9 mouse cellular contexts compared by ENCODE assay signal in the genomic region with DNA sequence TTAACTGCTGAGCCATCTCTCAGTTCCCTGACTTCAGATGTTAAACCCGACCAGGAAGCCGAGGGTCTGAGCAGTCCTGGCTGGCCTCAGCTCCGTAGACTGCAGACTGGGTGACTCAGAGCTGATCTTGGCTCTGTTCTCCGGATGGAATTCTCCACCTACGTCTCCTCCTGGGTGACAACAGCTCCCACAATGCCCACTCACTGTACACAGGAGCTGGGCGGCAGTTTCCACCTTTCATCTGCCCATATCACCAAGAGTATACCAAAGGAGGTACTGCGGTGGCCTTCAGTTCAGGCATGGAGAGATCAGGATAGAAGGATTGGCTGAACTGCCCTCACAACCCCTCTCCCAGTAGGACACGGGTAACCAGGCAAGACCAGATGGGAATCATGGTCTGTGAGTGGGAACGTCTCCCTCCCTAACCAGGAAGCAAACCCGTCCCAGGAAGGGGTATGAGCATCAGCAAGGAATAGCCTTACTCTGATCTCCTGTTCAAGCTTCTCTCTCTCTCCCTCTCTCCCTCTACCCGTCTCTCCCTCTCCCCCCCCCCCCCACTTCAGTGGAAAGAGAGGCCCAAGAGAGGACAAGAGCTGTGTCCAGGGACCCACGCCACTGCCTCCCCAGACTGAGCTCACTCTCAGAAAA. TPM values are rescaled to one million over a fixed set of nuclear protein-coding genes. Genes with fewer than 3 reads are reported as not detected.
A peak's percentile ranks its signal among the peaks of the same experiment; 100 is the strongest.
DNase-seq lines count a peak whose midpoint lies in the region; ATAC-seq lines count a peak whose summit lies in the region.
"Had no signal": no experiment of that assay in that cellular context is flagged by ENCODE, and none has a peak within 500 bp of the region (broad histone marks: within the 10 kb centered on the region; RNA-seq: fewer than 3 reads in every experiment).

No protein-coding gene starts in this region.

- H3K27me3 ChIP-seq in embryonic facial prominence, embryonic 11.5 days (ENCODE audit: control insufficient read depth, insufficient read depth, low read length): no peaks in the 10 kb centered on the region; the same call in 1 of the 2 replicates
- peaks cover 12% of the 10 kb centered on the region for H3K27me3 ChIP-seq in intestine, embryonic 16.5 days (replicated peaks; ENCODE audit: control insufficient read depth, insufficient read depth, low read length)

- H3K9ac ChIP-seq in embryonic facial prominence, embryonic 11.5 days (replicated peaks; ENCODE audit: low read length): peak overlapping the region; percentile 88
- H3K9ac ChIP-seq in intestine, embryonic 16.5 days (ENCODE audit: low read depth, low read length): peak overlapping the region; percentile 64

- no peaks in the 10 kb centered on the region for H3K4me1 ChIP-seq in embryonic facial prominence, embryonic 11.5 days (ENCODE audit: control insufficient read depth, insufficient read depth, low read length)
- H3K4me1 ChIP-seq in intestine, embryonic 16.5 days (ENCODE audit: control insufficient read depth, insufficient read depth, low read length): peaks cover 6% of the 10 kb centered on the region

- peak overlapping the region; percentile 73 for H3K4me3 ChIP-seq in embryonic facial prominence, embryonic 11.5 days (ENCODE audit: low read depth, low read length)
- peak overlapping the region; percentile 59 for H3K4me3 ChIP-seq in intestine, embryonic 16.5 days (ENCODE audit: low read length)

- no peaks in the 10 kb centered on the region for H3K36me3 ChIP-seq in embryonic facial prominence, embryonic 11.5 days (replicated peaks; ENCODE audit: control insufficient read depth, insufficient read depth, low read depth, low read length)
- no peaks in the 10 kb centered on the region for H3K36me3 ChIP-seq in intestine, embryonic 16.5 days (ENCODE audit: control insufficient read depth, insufficient read depth, low read length)

- DNase-seq in kidney, postnatal 10 days: peak; percentile 21
- DNase-seq in kidney, adult 18-20 months: no peak
- peak; percentile 78 for DNase-seq in adrenal gland, adult 2 months
- DNase-seq in embryonic facial prominence, embryonic 11.5 days (ENCODE audit: low spot score): no peak
- DNase-seq in neural tube, embryonic 10.5 days (ENCODE audit: extremely low spot score, low spot score): peak; percentile 73
- DNase-seq in yolk sac, embryonic 10.5 days (ENCODE audit: low spot score): no peak
- no peak for DNase-seq in testis, postnatal 14 days (ENCODE audit: low spot score)

- no peak; the same call in none of the 2 replicates for ATAC-seq in embryonic facial prominence, embryonic 11.5 days (replicated peaks; ENCODE audit: insufficient number of reproducible peaks, low FRiP score, low TSS enrichment, low read depth)
- ATAC-seq in intestine, embryonic 16.5 days: no peak

- 8% methylated on average over 11 of the region's 12 CpGs for WGBS in embryonic facial prominence, embryonic 11.5 days
- 29% methylated on average over 11 of the region's 12 CpGs for WGBS in intestine, embryonic 16.5 days

- peak overlapping the region; percentile 57 for H3K27ac ChIP-seq in embryonic facial prominence, embryonic 11.5 days (replicated peaks; ENCODE audit: low read depth, low read length)
- no peak overlapping the region for H3K27ac ChIP-seq in intestine, embryonic 16.5 days (ENCODE audit: low read length)

- peak overlapping the region; percentile 66 for H3K4me2 ChIP-seq in embryonic facial prominence, embryonic 11.5 days (ENCODE audit: low read depth, low read length)
- peak overlapping the region; percentile 98 for H3K4me2 ChIP-seq in intestine, embryonic 16.5 days (ENCODE audit: low read depth, low read length)

- H3K9me3 ChIP-seq in embryonic facial prominence, embryonic 11.5 days (replicated peaks; ENCODE audit: control insufficient read depth, low read length): no peaks in the 10 kb centered on the region
- H3K9me3 ChIP-seq in intestine, embryonic 16.5 days (ENCODE audit: control insufficient read depth, low read length): no peaks in the 10 kb centered on the region

RNA-seq across cellular contexts. Expression of gene Serinc2, which starts 5.2 kb away (rescaled TPM):
- total RNA-seq in adrenal gland, adult 2 months (2021): 1 to 10 TPM in 1 of 2 experiments, under 1 TPM in 1; 0.93 to 1.0 TPM
- 6.2 and 7.1 TPM in 2 replicates for polyA plus RNA-seq in adrenal gland, adult 2 months (2012; rRNA removed)
- polyA plus RNA-seq in embryonic facial prominence, embryonic 11.5 days (2014; fragmentation: Nextera tagmentation; extraction: Ambion mirVana): 82.7 and 98.5 TPM in 2 replicates
- 20.6 and 22.8 TPM in 2 replicates for polyA plus RNA-seq in intestine, embryonic 16.5 days (2015; fragmentation: Nextera tagmentation; extraction: Ambion mirVana)

RNA-seq across cellular contexts. Expression of gene Fabp3, which starts 34.6 kb away (rescaled TPM):
- 100 to 1,000 TPM in 1 of 2 experiments, 10 to 100 TPM in 1; 51.1 to 150 TPM for total RNA-seq in adrenal gland, adult 2 months (2021)
- 19.0 and 24.8 TPM in 2 replicates for polyA plus RNA-seq in adrenal gland, adult 2 months (2012; rRNA removed)
- 12.4 and 15.9 TPM in 2 replicates for polyA plus RNA-seq in embryonic facial prominence, embryonic 11.5 days (2014; fragmentation: Nextera tagmentation; extraction: Ambion mirVana)
- polyA plus RNA-seq in intestine, embryonic 16.5 days (2015; fragmentation: Nextera tagmentation; extraction: Ambion mirVana): 4.0 and 4.5 TPM in 2 replicates

RNA-seq across cellular contexts. Expression of gene Gm10570, which starts 34.7 kb away (rescaled TPM):
- total RNA-seq in adrenal gland, adult 2 months (2021): not detected
- 0.34 and 0.64 TPM in 2 replicates for polyA plus RNA-seq in adrenal gland, adult 2 months (2012; rRNA removed)
- polyA plus RNA-seq in embryonic facial prominence, embryonic 11.5 days (2014; fragmentation: Nextera tagmentation; extraction: Ambion mirVana): 0.46 TPM in 1 of 2 replicates, not detected in the other
- polyA plus RNA-seq in intestine, embryonic 16.5 days (2015; fragmentation: Nextera tagmentation; extraction: Ambion mirVana): not detected in 2 replicates
- total RNA-seq: adrenal gland, adult 18-20 months had no signal

RNA-seq across cellular contexts. Expression of gene Gm853, which starts 51.6 kb away (rescaled TPM):
- total RNA-seq in adrenal gland, adult 2 months (2021): not detected
- not detected in 2 replicates for polyA plus RNA-seq in adrenal gland, adult 2 months (2012; rRNA removed)
- not detected in 2 replicates for polyA plus RNA-seq in embryonic facial prominence, embryonic 11.5 days (2014; fragmentation: Nextera tagmentation; extraction: Ambion mirVana)
- polyA plus RNA-seq in intestine, embryonic 16.5 days (2015; fragmentation: Nextera tagmentation; extraction: Ambion mirVana): not detected in 2 replicates
- total RNA-seq: adrenal gland, adult 18-20 months had no signal

Comparison
In these comparisons a context has a peak if more than half of its experiments do, and no peak if none do; other contexts are left out.
1. DNase-seq: peak in kidney, postnatal 10 days (single experiment), adrenal gland, adult 2 months (single experiment) and neural tube, embryonic 10.5 days (single experiment); none in kidney, adult 18-20 months (single experiment), embryonic facial prominence, embryonic 11.5 days (single experiment), yolk sac, embryonic 10.5 days (single experiment) and testis, postnatal 14 days (single experiment).